Mouse (Mus musculus): ENCODE measurements around the gene Zfp69. TPM values are rescaled to one million over a fixed set of nuclear protein-coding genes. Genes with fewer than 3 reads are reported as not detected.

Gene Zfp69
- polyA plus RNA-seq, 1 experiment from 2014 or later: 9.9 TPM

DNA sequence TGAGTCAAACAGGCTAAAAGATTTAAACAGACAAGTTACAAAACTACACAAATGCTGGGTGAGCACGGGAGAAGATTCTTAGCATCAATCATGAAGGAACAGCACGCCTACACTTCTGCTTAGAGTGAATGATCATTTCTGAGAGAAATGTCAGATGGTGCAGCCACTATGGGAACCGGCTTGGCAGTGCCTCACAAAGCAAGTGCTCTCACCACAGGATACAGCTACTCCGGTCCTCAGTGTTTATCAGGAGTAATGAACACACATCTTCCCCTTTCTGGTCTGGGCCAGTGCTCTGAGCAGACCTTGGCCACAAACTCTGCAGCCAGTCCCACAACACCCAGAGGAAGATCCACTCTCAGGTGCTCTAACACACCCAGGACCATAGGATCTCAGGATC lies 47.0 kb downstream of the Zfp69 start:
- H3K4me1 ChIP-seq (ENCODE audit: control insufficient read depth, insufficient read depth, low read length): no peaks in the 10 kb centered on the region
- no peak overlapping the region for H3K4me2 ChIP-seq (ENCODE audit: low read depth, low read length)
- no peak overlapping the region for H3K9ac ChIP-seq (replicated peaks; ENCODE audit: low read length)
- 67% methylated on average over 4 of the region's 4 CpGs for WGBS
- no peak overlapping the region for H3K27ac ChIP-seq (replicated peaks; ENCODE audit: low read depth, low read length)
- DNase-seq (ENCODE audit: low spot score) (no peak), ATAC-seq (replicated peaks; ENCODE audit: insufficient number of reproducible peaks, low FRiP score, low TSS enrichment, low read depth) (no peak)
- no peak overlapping the region for H3K4me3 ChIP-seq (ENCODE audit: low read depth, low read length)
- no peaks in the 10 kb centered on the region for H3K9me3 ChIP-seq (replicated peaks; ENCODE audit: control insufficient read depth, low read length)
- H3K27me3 ChIP-seq (ENCODE audit: control insufficient read depth, insufficient read depth, low read length): no peaks in the 10 kb centered on the region
- H3K36me3 ChIP-seq (replicated peaks; ENCODE audit: control insufficient read depth, insufficient read depth, low read depth, low read length): no peaks in the 10 kb centered on the region

DNA sequence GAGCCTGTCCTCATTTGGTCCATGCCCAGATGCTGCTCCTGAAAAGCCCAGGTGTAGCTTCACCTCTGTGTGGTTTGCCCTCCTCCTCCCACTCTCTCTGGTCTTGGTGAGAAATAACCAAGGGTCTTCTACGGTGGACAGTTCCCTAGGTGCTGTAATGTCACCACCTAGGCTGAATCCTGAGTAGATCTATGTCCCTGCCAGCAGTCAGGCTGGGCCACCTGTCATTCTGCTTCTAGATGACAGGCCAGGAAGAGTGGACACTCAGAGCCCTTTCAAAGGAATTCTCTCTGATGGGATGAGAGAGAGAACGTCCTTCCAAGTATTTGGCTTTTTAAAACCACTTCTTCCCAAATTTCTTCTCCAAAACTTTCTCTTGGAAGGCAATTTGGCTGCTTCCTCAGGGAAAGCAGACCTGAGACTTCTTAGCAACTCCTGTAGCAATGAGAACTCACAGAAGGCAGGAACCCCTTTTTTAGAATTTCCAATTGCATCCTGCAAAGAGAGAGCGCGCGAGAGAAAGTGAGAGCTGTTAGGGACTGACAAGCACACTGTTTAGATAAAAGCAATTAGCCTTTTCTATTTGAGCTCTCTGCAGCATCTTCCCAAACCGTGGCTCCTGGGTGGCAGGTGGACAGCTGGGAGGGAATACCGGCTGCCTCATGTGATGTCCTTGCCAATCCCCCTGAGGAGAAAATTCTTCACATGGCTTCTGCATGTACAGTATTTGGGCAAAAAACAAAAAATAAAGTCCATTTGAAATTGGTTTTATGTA lies 55.5 kb downstream of the Zfp69 start:
- no peaks in the 10 kb centered on the region for H3K9me3 ChIP-seq (replicated peaks; ENCODE audit: control insufficient read depth, low read length)
- no peak overlapping the region for H3K4me3 ChIP-seq (ENCODE audit: low read depth, low read length)
- DNase-seq (ENCODE audit: low spot score) (no peak), ATAC-seq (replicated peaks; ENCODE audit: insufficient number of reproducible peaks, low FRiP score, low TSS enrichment, low read depth) (no peak)
- no peak overlapping the region for H3K9ac ChIP-seq (replicated peaks; ENCODE audit: low read length)
- no peaks in the 10 kb centered on the region for H3K4me1 ChIP-seq (ENCODE audit: control insufficient read depth, insufficient read depth, low read length)
- H3K36me3 ChIP-seq (replicated peaks; ENCODE audit: control insufficient read depth, insufficient read depth, low read depth, low read length): no peaks in the 10 kb centered on the region
- no peaks in the 10 kb centered on the region for H3K27me3 ChIP-seq (ENCODE audit: control insufficient read depth, insufficient read depth, low read length)
- 78% methylated on average over 7 of the region's 7 CpGs for WGBS
- H3K4me2 ChIP-seq (ENCODE audit: low read depth, low read length): no peak overlapping the region
- no peak overlapping the region for H3K27ac ChIP-seq (replicated peaks; ENCODE audit: low read depth, low read length)

DNA sequence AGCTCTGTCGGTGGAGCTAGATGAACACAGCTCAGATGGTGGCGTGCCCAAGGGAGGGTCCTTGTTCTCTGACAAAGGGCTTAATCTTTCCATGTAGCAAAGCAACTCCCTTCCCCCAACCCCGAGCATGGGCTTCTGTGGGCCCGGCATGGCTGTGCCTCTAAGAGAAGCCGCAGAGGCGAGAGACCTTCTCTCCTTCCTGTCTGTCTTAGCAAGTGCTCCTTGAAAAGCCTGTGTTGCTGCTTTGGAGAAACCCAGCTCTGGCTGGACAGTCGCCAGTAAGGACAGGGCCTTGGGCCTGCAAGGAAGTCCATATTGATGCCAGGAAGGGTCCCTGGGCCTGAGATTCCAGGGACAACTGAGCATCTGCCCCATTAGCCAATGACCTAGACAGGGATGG lies 56.3 kb downstream of the Zfp69 start:
- H3K4me1 ChIP-seq (ENCODE audit: control insufficient read depth, insufficient read depth, low read length): no peaks in the 10 kb centered on the region; the same call in 1 of the 2 replicates
- no peak for DNase-seq (ENCODE audit: low spot score)
- H3K4me3 ChIP-seq (ENCODE audit: low read depth, low read length): no peak overlapping the region
- WGBS: 75% methylated on average over 7 of the region's 7 CpGs
- H3K27me3 ChIP-seq (ENCODE audit: control insufficient read depth, insufficient read depth, low read length): no peaks in the 10 kb centered on the region
- H3K27ac ChIP-seq (replicated peaks; ENCODE audit: low read depth, low read length): no peak overlapping the region
- H3K36me3 ChIP-seq (replicated peaks; ENCODE audit: control insufficient read depth, insufficient read depth, low read depth, low read length): no peaks in the 10 kb centered on the region
- H3K9me3 ChIP-seq (replicated peaks; ENCODE audit: control insufficient read depth, low read length): no peaks in the 10 kb centered on the region
- no peak overlapping the region for H3K9ac ChIP-seq (replicated peaks; ENCODE audit: low read length)
- H3K4me2 ChIP-seq (ENCODE audit: low read depth, low read length): no peak overlapping the region
- no peak for ATAC-seq (replicated peaks; ENCODE audit: insufficient number of reproducible peaks, low FRiP score, low TSS enrichment, low read depth)

DNA sequence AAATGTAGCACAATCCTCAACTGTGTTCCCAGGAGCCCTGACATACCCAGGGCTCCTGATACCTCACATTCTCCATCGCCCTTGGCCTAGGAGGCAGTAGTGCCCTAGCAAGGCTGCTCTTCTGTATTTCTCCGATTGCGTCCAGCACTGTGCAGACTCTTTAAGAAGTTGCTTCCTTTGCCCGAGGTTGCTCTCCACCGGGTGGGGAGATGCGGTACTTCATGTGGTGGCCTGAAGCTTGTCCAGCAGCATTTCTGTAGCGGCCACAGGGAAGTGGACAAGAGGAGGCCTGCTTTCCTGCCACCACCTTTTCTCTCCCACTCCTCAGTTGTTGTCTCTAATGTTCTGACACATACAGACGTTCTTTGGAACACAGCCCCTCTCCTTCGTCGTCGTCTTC lies 56.9 kb downstream of the Zfp69 start:
- 74% methylated on average over 11 of the region's 11 CpGs for WGBS
- Histone ChIP-seq H3K4me2 (ENCODE audit: low read depth, low read length) (no peak overlapping the region), H3K27me3 (ENCODE audit: control insufficient read depth, insufficient read depth, low read length) (no peaks in the 10 kb centered on the region), H3K36me3 (replicated peaks; ENCODE audit: control insufficient read depth, insufficient read depth, low read depth, low read length) (no peaks in the 10 kb centered on the region), H3K4me1 (ENCODE audit: control insufficient read depth, insufficient read depth, low read length) (no peaks in the 10 kb centered on the region; the same call in 1 of the 2 replicates), H3K9me3 (replicated peaks; ENCODE audit: control insufficient read depth, low read length) (no peaks in the 10 kb centered on the region), H3K4me3 (ENCODE audit: low read depth, low read length) (no peak overlapping the region), H3K27ac (replicated peaks; ENCODE audit: low read depth, low read length) (no peak overlapping the region), H3K9ac (replicated peaks; ENCODE audit: low read length) (no peak overlapping the region)
- no peak for ATAC-seq (replicated peaks; ENCODE audit: insufficient number of reproducible peaks, low FRiP score, low TSS enrichment, low read depth)
- DNase-seq (ENCODE audit: low spot score): no peak

DNA sequence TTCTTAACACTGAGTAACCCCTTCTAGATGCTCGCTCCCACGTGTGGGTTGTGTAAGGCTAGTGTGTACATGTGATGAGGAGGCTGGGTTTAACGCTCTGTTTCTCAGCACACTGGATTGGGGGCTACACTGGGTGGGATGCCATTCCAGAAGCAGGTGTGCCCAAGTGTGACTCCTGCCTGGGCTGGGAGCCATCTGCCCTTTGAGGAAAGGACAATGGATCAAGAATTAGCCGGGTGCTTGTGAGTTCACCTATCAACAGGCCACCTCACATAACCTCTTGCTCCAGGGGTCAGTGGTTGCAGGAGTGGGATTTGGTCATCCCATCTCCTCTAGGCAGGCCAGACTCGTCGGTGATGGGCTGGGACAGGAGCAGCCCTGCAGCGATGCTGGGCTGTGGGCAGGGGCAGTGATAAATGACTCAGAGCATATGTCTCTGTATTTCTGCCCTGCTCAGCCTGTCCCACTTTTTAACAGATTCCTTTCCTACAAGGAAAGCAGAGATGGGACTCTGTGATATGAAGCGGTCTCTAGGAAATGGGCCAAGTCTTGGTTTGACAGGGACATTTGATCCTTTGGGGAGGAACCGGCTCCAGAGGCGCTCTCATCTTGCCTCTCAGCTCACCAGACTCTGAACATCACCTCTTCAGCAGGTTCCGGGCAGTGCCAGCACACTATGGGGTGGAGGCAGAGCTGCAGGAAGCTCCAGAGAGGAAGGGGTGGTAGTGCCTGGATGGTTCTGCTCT lies 57.7 kb downstream of the Zfp69 start:
- 62% methylated on average over 11 of the region's 11 CpGs for WGBS
- no peaks in the 10 kb centered on the region for H3K9me3 ChIP-seq (replicated peaks; ENCODE audit: control insufficient read depth, low read length)
- H3K4me1 ChIP-seq (ENCODE audit: control insufficient read depth, insufficient read depth, low read length): no peaks in the 10 kb centered on the region; the same call in 1 of the 2 replicates
- H3K9ac ChIP-seq (replicated peaks; ENCODE audit: low read length): no peak overlapping the region
- DNase-seq (ENCODE audit: low spot score): no peak
- ATAC-seq (replicated peaks; ENCODE audit: insufficient number of reproducible peaks, low FRiP score, low TSS enrichment, low read depth): no peak
- H3K4me3 ChIP-seq (ENCODE audit: low read depth, low read length): no peak overlapping the region
- no peaks in the 10 kb centered on the region for H3K36me3 ChIP-seq (replicated peaks; ENCODE audit: control insufficient read depth, insufficient read depth, low read depth, low read length)
- H3K27ac ChIP-seq (replicated peaks; ENCODE audit: low read depth, low read length): no peak overlapping the region
- H3K27me3 ChIP-seq (ENCODE audit: control insufficient read depth, insufficient read depth, low read length): no peaks in the 10 kb centered on the region
- no peak overlapping the region for H3K4me2 ChIP-seq (ENCODE audit: low read depth, low read length)

DNA sequence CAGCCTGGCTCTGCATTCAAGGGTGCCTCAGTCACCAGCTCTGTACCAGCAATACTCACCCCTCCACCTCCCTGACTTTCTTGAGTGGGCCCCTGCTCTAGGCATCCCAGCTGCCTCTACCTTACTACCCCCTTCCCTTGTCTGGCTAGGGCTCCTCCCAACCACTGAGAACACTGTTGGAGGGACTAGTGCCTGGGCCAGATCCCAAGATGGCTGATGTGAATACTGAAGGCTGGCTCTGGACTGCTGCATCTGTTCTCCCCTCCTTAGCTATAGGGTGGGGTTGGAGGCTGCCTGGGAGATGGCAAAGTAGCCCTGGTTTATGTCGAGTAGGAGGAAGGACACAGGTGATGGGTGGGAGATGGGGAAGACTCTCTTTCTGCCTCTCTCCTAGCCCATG lies 59.0 kb downstream of the Zfp69 start:
- Histone ChIP-seq H3K27ac (replicated peaks; ENCODE audit: low read depth, low read length) (no peak overlapping the region), H3K36me3 (replicated peaks; ENCODE audit: control insufficient read depth, insufficient read depth, low read depth, low read length) (no peaks in the 10 kb centered on the region), H3K4me3 (ENCODE audit: low read depth, low read length) (no peak overlapping the region), H3K9me3 (replicated peaks; ENCODE audit: control insufficient read depth, low read length) (no peaks in the 10 kb centered on the region), H3K4me2 (ENCODE audit: low read depth, low read length) (no peak overlapping the region), H3K9ac (replicated peaks; ENCODE audit: low read length) (no peak overlapping the region), H3K27me3 (ENCODE audit: control insufficient read depth, insufficient read depth, low read length) (no peaks in the 10 kb centered on the region), H3K4me1 (ENCODE audit: control insufficient read depth, insufficient read depth, low read length) (no peaks in the 10 kb centered on the region; the same call in 1 of the 2 replicates)
- DNase-seq (ENCODE audit: low spot score) (no peak), ATAC-seq (replicated peaks; ENCODE audit: insufficient number of reproducible peaks, low FRiP score, low TSS enrichment, low read depth) (no peak)
- 80% methylated on average over 1 of the region's 1 CpGs for WGBS

DNA sequence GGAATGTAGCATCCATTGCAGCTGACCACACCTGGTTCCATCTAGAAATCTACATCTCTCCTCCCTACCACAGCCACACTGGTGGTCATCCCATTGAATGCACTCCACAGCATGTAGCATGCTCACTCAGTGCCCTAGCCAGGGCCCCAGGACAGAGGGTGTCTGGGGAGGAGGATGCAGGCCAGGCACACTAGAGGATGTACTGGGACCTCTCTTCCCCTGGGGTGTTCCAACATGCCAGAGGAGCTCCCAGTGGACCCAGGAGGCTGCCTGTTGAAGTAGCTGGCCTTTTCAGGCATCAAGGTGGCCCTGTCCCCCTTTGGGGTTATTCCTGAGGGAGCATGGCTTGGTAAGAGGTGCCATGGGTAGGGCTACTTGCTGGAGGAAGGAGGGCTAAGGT lies 59.5 kb downstream of the Zfp69 start:
- Histone ChIP-seq H3K27me3 (ENCODE audit: control insufficient read depth, insufficient read depth, low read length) (no peaks in the 10 kb centered on the region), H3K9ac (replicated peaks; ENCODE audit: low read length) (no peak overlapping the region), H3K4me2 (ENCODE audit: low read depth, low read length) (no peak overlapping the region), H3K9me3 (replicated peaks; ENCODE audit: control insufficient read depth, low read length) (no peaks in the 10 kb centered on the region), H3K36me3 (replicated peaks; ENCODE audit: control insufficient read depth, insufficient read depth, low read depth, low read length) (no peaks in the 10 kb centered on the region), H3K4me3 (ENCODE audit: low read depth, low read length) (no peak overlapping the region), H3K4me1 (ENCODE audit: control insufficient read depth, insufficient read depth, low read length) (no peaks in the 10 kb centered on the region; the same call in 1 of the 2 replicates), H3K27ac (replicated peaks; ENCODE audit: low read depth, low read length) (no peak overlapping the region)
- ATAC-seq (replicated peaks; ENCODE audit: insufficient number of reproducible peaks, low FRiP score, low TSS enrichment, low read depth) (no peak), DNase-seq (ENCODE audit: low spot score) (no peak)

Data from embryonic facial prominence, embryonic 11.5 days (tissue).